In genomic region chr15:95525997-95526396, GRCm38 (mm10) we compare ENCODE assay signal across 10 mouse cellular contexts. TPM values are rescaled to one million over a fixed set of nuclear protein-coding genes. Genes with fewer than 3 reads are reported as not detected.
DNase-seq lines count a peak whose midpoint lies in the region; ATAC-seq lines count a peak whose summit lies in the region.
"Had no signal": no experiment of that assay in that cellular context is flagged by ENCODE, and none has a peak within 500 bp of the region (broad histone marks: within the 10 kb centered on the region; RNA-seq: fewer than 3 reads in every experiment).

No protein-coding gene starts in this region.

- intact Hi-C loops in left cerebral cortex, postnatal 25 days (cut with DNase I), result loop anchor here (5.0 kb wide), 4 partner anchors 39 to 754 kb away; no protein-coding TSS in a partner anchor

- no peaks in the 10 kb centered on the region for H3K27me3 ChIP-seq in forebrain, embryonic 13.5 days

- H3K9me3 ChIP-seq in forebrain, embryonic 13.5 days (replicated peaks), result no peaks in the 10 kb centered on the region

- peaks cover under 1% of the 10 kb centered on the region; the same call in 1 of the 2 replicates for H3K36me3 ChIP-seq in forebrain, embryonic 13.5 days (ENCODE audit: poor library complexity, severe bottlenecking)

- peak overlapping the region; percentile 91 for H3K4me2 ChIP-seq in forebrain, embryonic 13.5 days

- no peak for ATAC-seq in cerebellum, adult (ENCODE audit: insufficient number of reproducible peaks, low FRiP score, low TSS enrichment)
- ATAC-seq in forebrain, embryonic 13.5 days, result no peak
- no peak for ATAC-seq in erythroid progenitor cell, adult 5-6 weeks (replicated peaks; ENCODE audit: low FRiP score, poor library complexity, severe bottlenecking)

- H3K4me3 ChIP-seq in forebrain, embryonic 13.5 days, result peak overlapping the region; percentile 75
- H3K4me3 ChIP-seq: erythroblast, embryonic 14.5 days had no signal

- peak overlapping the region; percentile 89; the same call in 1 of the 2 replicates for H3K9ac ChIP-seq in forebrain, embryonic 13.5 days

- peak; percentile 57 for DNase-seq in cerebellum, adult 11 months
- DNase-seq in brain, embryonic 18.5 days (ENCODE audit: low read depth, low spot score), result peak; percentile 76
- peak; percentile 71 to 87 for DNase-seq in left cerebral cortex, postnatal 25 days (ENCODE audit: low spot score in 2 of 2)
- peak; percentile 36 for DNase-seq in retina, postnatal 7 days (ENCODE audit: low read depth, low spot score)
- DNase-seq in ovary, adult 18-20 months (ENCODE audit: low spot score), result no peak

- WGBS in forebrain, embryonic 13.5 days, result 6% methylated on average over 5 of the region's 5 CpGs

- peaks cover 23% of the 10 kb centered on the region for H3K4me1 ChIP-seq in forebrain, embryonic 13.5 days

- no peak overlapping the region for H3K27ac ChIP-seq in forebrain, embryonic 13.5 days
- H3K27ac ChIP-seq: macrophage had no signal

RNA-seq across cellular contexts. Expression of gene Nell2, which starts 2.4 kb away (rescaled TPM):
- 124 and 150 TPM in 2 replicates for polyA plus RNA-seq in forebrain, embryonic 13.5 days (2015; fragmentation: Nextera tagmentation; extraction: Ambion mirVana)
- total RNA-seq in left cerebral cortex, postnatal 25 days (2021), result 100 to 1,000 TPM; 502 to 560 TPM
- total RNA-seq in erythroid progenitor cell, adult 5-6 weeks (2015; ENCODE audit: low replicate concordance), result not detected in 2 replicates
- not detected in 2 replicates for total RNA-seq in erythroid progenitor cell, adult 5-6 weeks (2017; ENCODE audit: low replicate concordance)
- polyA plus RNA-seq: erythroblast, embryonic 14.5 days; macrophage had no signal

Comparison
In these comparisons a context has a peak if more than half of its experiments do, and no peak if none do; other contexts are left out.
1. RNA of gene Nell2, which starts 2.4 kb away (total RNA-seq): 502 to 560 TPM in left cerebral cortex, postnatal 25 days; not detected in erythroid progenitor cell, adult 5-6 weeks; every median in the first group is over 100 times any median in the second.